Mouse (Mus musculus) heart, embryonic 16.5 days (tissue): ENCODE results near the gene Zfp385b. TPM values are rescaled to one million over a fixed set of nuclear protein-coding genes. Genes with fewer than 3 reads are reported as not detected.

ENCODE experiments used
- ATAC-seq: fragments of 200-750 bp; cut with Nextera tagmentation; replicated peaks from 2 replicates; pipeline ENCODE4 v1.8.0; 2017; ENCODE audit warnings: moderate number of reproducible peaks; ENCODE audit not compliant: insufficient read depth, low FRiP score; ENCODE audit errors: extremely low read depth
- H3K27ac ChIP-seq: fragments of 300-500 bp; sonication (generic); 2 replicates; pipeline ENCODE4 v1.5.1; 2014; ENCODE audit warnings: mild to moderate bottlenecking, low read length, control low read depth, moderate library complexity
- H3K27me3 ChIP-seq: fragments of 300-500 bp; sonication (generic); 2 replicates; pipeline ENCODE4 v1.6.1; 2014; ENCODE audit warnings: low read length, mixed read lengths; ENCODE audit not compliant: control insufficient read depth, insufficient read depth
- H3K36me3 ChIP-seq: fragments of 300-500 bp; sonication (generic); 2 replicates; pipeline ENCODE4 v1.6.1; 2014; ENCODE audit not compliant: control insufficient read depth, insufficient read depth
- H3K4me1 ChIP-seq: fragments of 300-500 bp; sonication (generic); 2 replicates; pipeline ENCODE4 v1.6.1; 2014; ENCODE audit warnings: low read length, mixed read lengths; ENCODE audit not compliant: control insufficient read depth, insufficient read depth
- H3K4me2 ChIP-seq: fragments of 300-500 bp; sonication (generic); 2 replicates; pipeline ENCODE4 v1.6.1; 2014; ENCODE audit warnings: low read depth, mild to moderate bottlenecking, control low read depth, low read length
- H3K4me3 ChIP-seq: fragments of 300-500 bp; sonication (generic); 2 replicates; pipeline ENCODE4 v1.5.1; 2014; ENCODE audit warnings: mild to moderate bottlenecking, control low read depth, low read length
- H3K9ac ChIP-seq: fragments of 300-500 bp; sonication (generic); 2 replicates; pipeline ENCODE4 v1.6.1; 2014; ENCODE audit warnings: low read length, control low read depth
- H3K9me3 ChIP-seq: fragments of 300-500 bp; sonication (generic); replicated peaks from 2 replicates; pipeline ENCODE4 v1.6.1; 2016; ENCODE audit warnings: low read length; ENCODE audit not compliant: control insufficient read depth
- WGBS: fragments of 180-500 bp; shearing (Covaris S2); extraction: QIAGEN DNeasy Blood & Tissue Kit; methylation state at CpG from one replicate; pipeline ENCODE4 v1.1.7; 2014; 5-methylcytosine and 5-hydroxymethylcytosine counted together
- polyA plus RNA-seq: library from polyadenylated mRNA; unstranded; fragments of >200 nt; fragmentation: Nextera tagmentation; extraction: Ambion mirVana; gene quantifications from 2 replicates; pipeline ENCODE4 v1.2.1, GENCODE M21; 2015

Gene Zfp385b
- polyA plus RNA-seq, 1 experiment from 2014 or later: 3.8 TPM

GRCm38 (mm10) chr2:77817357-77817894 is 2.0 kb downstream of the Zfp385b start:
- peak overlapping the region; percentile 100 for H3K4me2 ChIP-seq
- ATAC-seq: no peak
- peaks cover 35% of the 10 kb centered on the region for H3K27me3 ChIP-seq
- peak overlapping the region; percentile 72 for H3K9ac ChIP-seq
- peak overlapping the region; percentile 67 for H3K4me3 ChIP-seq
- no peak overlapping the region for H3K27ac ChIP-seq
- 29% methylated on average over 12 of the region's 12 CpGs for WGBS
- H3K36me3 ChIP-seq: no peaks in the 10 kb centered on the region
- H3K9me3 ChIP-seq: 0 out of 2 replicates have a peak, but pooled peaks cover 3% of the 10 kb centered on the region
- 0 out of 2 replicates have a peak, but pooled peaks cover 2% of the 10 kb centered on the region for H3K4me1 ChIP-seq

- Histone ChIP-seq H3K9ac (peak overlapping the region; percentile 72), H3K4me3 (peak overlapping the region; percentile 67), H3K4me2 (peak overlapping the region; percentile 100), H3K27me3 (peaks cover 35% of the 10 kb centered on the region), H3K4me1 (0 out of 2 replicates have a peak, but pooled peaks cover 2% of the 10 kb centered on the region), H3K9me3 (0 out of 2 replicates have a peak, but pooled peaks cover 3% of the 10 kb centered on the region), H3K27ac (no peak overlapping the region), H3K36me3 (no peaks in the 10 kb centered on the region)
- under 1% methylated on average over 87 of the region's 116 CpGs for WGBS
- peak; percentile 82 for ATAC-seq
Observed at GRCm38 (mm10) chr2:77816413-77817314, 2.8 kb downstream of the Zfp385b start.

GRCm38 (mm10) chr2:77815775-77816412 is 3.5 kb downstream of the Zfp385b start:
- Histone ChIP-seq H3K9me3 (no peaks in the 10 kb centered on the region), H3K36me3 (no peaks in the 10 kb centered on the region), H3K4me1 (0 out of 2 replicates have a peak, but pooled peaks cover 2% of the 10 kb centered on the region), H3K4me3 (peak overlapping the region; percentile 67), H3K27me3 (peaks cover 35% of the 10 kb centered on the region), H3K4me2 (peak overlapping the region; percentile 100), H3K9ac (peak overlapping the region; percentile 72), H3K27ac (no peak overlapping the region)
- 5% methylated on average over 20 of the region's 20 CpGs for whole genome bisulfite sequencing
- ATAC-seq: no peak

- 85% methylated on average over 8 of the region's 8 CpGs for WGBS
- Histone ChIP-seq H3K4me3 (no peak overlapping the region), H3K4me2 (no peak overlapping the region), H3K27me3 (peaks cover 35% of the 10 kb centered on the region), H3K36me3 (no peaks in the 10 kb centered on the region), H3K4me1 (0 out of 2 replicates have a peak, but pooled peaks cover 2% of the 10 kb centered on the region), H3K27ac (no peak overlapping the region), H3K9ac (no peak overlapping the region), H3K9me3 (no peaks in the 10 kb centered on the region)
- no peak for ATAC-seq
Observed at GRCm38 (mm10) chr2:77814896-77815295, 4.5 kb downstream of the Zfp385b start.

GRCm38 (mm10) chr2:77813029-77813428 is 6.4 kb downstream of the Zfp385b start:
- WGBS: 77% methylated on average over 3 of the region's 3 CpGs
- Histone ChIP-seq H3K4me1 (0 out of 2 replicates have a peak, but pooled peaks cover 2% of the 10 kb centered on the region), H3K36me3 (no peaks in the 10 kb centered on the region), H3K4me3 (no peak overlapping the region), H3K4me2 (no peak overlapping the region), H3K9me3 (no peaks in the 10 kb centered on the region), H3K27ac (no peak overlapping the region), H3K9ac (no peak overlapping the region), H3K27me3 (peaks cover 25% of the 10 kb centered on the region)
- no peak for ATAC-seq

- 92% methylated on average over 5 of the region's 5 CpGs for whole genome bisulfite sequencing
- no peak overlapping the region for H3K4me3 ChIP-seq
- no peak overlapping the region for H3K9ac ChIP-seq
- ATAC-seq: no peak
- no peak overlapping the region for H3K4me2 ChIP-seq
- H3K27me3 ChIP-seq: peaks cover 12% of the 10 kb centered on the region
- no peak overlapping the region for H3K27ac ChIP-seq
- H3K9me3 ChIP-seq: no peaks in the 10 kb centered on the region
- no peaks in the 10 kb centered on the region for H3K4me1 ChIP-seq
- no peaks in the 10 kb centered on the region for H3K36me3 ChIP-seq
Observed at GRCm38 (mm10) chr2:77810748-77811147, 8.7 kb downstream of the Zfp385b start.

- Histone ChIP-seq H3K4me1 (no peaks in the 10 kb centered on the region), H3K9ac (no peak overlapping the region), H3K36me3 (no peaks in the 10 kb centered on the region), H3K4me3 (no peak overlapping the region), H3K9me3 (no peaks in the 10 kb centered on the region), H3K27me3 (no peaks in the 10 kb centered on the region), H3K4me2 (no peak overlapping the region), H3K27ac (no peak overlapping the region)
- 84% methylated on average over 7 of the region's 7 CpGs for WGBS
- no peak for ATAC-seq
Observed at GRCm38 (mm10) chr2:77804781-77805180, 14.7 kb downstream of the Zfp385b start.

- no peaks in the 10 kb centered on the region for H3K9me3 ChIP-seq
- H3K27ac ChIP-seq: no peak overlapping the region
- no peaks in the 10 kb centered on the region for H3K4me1 ChIP-seq
- H3K4me3 ChIP-seq: no peak overlapping the region
- ATAC-seq: no peak
- H3K36me3 ChIP-seq: no peaks in the 10 kb centered on the region
- 84% methylated on average over 3 of the region's 3 CpGs for WGBS
- no peaks in the 10 kb centered on the region for H3K27me3 ChIP-seq
- no peak overlapping the region for H3K9ac ChIP-seq
- H3K4me2 ChIP-seq: no peak overlapping the region
Observed at GRCm38 (mm10) chr2:77802291-77802690, 17.1 kb downstream of the Zfp385b start.
